Mouse (Mus musculus) gastrocnemius, adult 2 months (tissue): ENCODE measurements around the gene Plekha7. TPM values are rescaled to one million over a fixed set of nuclear protein-coding genes. Genes with fewer than 3 reads are reported as not detected.
A peak's percentile ranks its signal among the peaks of the same experiment; 100 is the strongest.

ENCODE experiments used
- DNase-seq: peaks from one replicate; pipeline ENCODE4 v3.0.0; 2022
- H3K27ac ChIP-seq: fragments of 200-600 bp; 2 replicates; pipeline ENCODE4 v1.8.1; 2022; ENCODE audit warnings: mild to moderate bottlenecking
- H3K4me3 ChIP-seq: fragments of 200-600 bp; 2 replicates; pipeline ENCODE4 v1.8.1; 2022; ENCODE audit warnings: mild to moderate bottlenecking, moderate library complexity
- CTCF ChIP-seq: fragments of 200-600 bp; IDR thresholded peaks from 2 replicates; pipeline ENCODE4 v1.8.1; 2022; ENCODE audit warnings: antibody characterized with exemption, mild to moderate bottlenecking, moderate library complexity
- intact Hi-C: fragments of 180-260 bp; cut with DNase I; formaldehyde crosslinking; loops from one replicate; pipeline ENCODE4 v1.15.1; 2025
- total RNA-seq, 2 experiments: library from RNA; stranded (reverse); gene quantifications; 2 replicates each; pipeline ENCODE4 v1.2.3; 2021

Plekha7 gene
- total RNA-seq, 2 experiments from 2014 or later: 1.0 to 1.4 TPM

DNA sequence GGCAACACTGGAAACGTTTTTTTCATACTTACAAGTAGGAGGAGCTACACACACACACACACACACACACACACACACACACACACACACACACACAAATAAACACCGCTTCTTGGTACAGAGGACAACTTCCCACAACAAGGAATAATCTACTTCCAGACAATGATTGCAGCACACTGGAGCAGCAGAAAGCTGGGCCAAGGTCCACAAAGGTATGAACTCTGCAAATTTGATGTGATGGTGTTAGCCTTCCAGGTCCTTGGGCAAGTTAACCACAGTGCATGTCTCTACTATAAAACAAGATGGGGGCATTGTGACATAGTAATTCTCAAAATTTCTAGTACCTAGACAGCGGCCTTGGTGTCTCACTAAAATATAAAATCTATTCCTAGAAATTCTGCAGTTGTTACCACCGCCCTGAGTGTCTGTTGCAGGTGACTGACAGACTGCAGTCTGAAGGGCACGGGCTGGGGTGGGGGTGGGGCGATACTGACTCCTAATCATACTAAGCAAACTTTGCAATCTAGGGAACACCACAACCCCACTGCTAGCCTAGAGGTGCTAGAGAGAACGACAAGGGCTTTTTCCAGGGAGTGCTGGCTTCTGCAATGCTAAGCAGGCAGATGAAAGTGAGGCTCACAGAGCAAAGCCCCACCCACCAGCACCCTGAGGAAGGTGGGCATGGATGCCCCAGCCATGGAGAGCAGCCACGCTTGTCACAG, 85.7 kb downstream of the Plekha7 start:
- intact Hi-C loops: no loop called here
- H3K4me3 ChIP-seq: no peak overlapping the region
- TF ChIP-seq CTCF: no peak
- no peak for DNase-seq
- no peak overlapping the region for H3K27ac ChIP-seq

DNA sequence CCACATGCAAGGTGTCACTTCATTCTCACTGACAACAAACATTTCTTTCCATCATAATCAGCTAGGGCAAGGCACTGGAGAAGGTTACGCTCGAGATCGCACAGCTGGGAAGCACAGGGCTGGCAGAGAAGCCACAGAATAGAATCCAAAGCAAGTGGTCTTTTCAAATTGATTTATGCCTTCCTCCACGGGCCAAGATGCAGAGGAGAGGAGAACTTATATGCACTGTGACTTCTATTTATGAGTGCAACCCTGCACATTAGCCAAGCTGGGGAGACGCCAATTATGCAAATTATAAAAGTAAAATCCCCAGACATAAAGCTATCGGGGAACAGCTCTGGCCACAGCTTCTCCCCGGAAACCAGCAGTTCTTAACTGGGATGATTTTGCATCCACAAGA, 86.3 kb downstream of the Plekha7 start:
- no peak for DNase-seq
- Histone ChIP-seq H3K4me3 (no peak overlapping the region), H3K27ac (no peak overlapping the region)
- intact Hi-C loops: no loop called here
- TF ChIP-seq CTCF: no peak

GRCm38 (mm10) chr7:116220103-116220707, 88.0 kb downstream of the Plekha7 start:
- TF ChIP-seq CTCF: no peak
- no peak overlapping the region for H3K4me3 ChIP-seq
- intact Hi-C loops: no loop called here
- no peak for DNase-seq
- no peak overlapping the region for H3K27ac ChIP-seq

GRCm38 (mm10) chr7:116217747-116218146, 90.4 kb downstream of the Plekha7 start:
- intact Hi-C loops: no loop called here
- DNase-seq: no peak
- Histone ChIP-seq H3K4me3 (no peak overlapping the region), H3K27ac (no peak overlapping the region)
- TF ChIP-seq CTCF: no peak

GRCm38 (mm10) chr7:116211904-116212303, 96.3 kb downstream of the Plekha7 start:
- no peak for DNase-seq
- no peak for TF ChIP-seq CTCF
- Histone ChIP-seq H3K4me3 (no peak overlapping the region), H3K27ac (no peak overlapping the region)
- intact Hi-C loops: no loop called here

DNA sequence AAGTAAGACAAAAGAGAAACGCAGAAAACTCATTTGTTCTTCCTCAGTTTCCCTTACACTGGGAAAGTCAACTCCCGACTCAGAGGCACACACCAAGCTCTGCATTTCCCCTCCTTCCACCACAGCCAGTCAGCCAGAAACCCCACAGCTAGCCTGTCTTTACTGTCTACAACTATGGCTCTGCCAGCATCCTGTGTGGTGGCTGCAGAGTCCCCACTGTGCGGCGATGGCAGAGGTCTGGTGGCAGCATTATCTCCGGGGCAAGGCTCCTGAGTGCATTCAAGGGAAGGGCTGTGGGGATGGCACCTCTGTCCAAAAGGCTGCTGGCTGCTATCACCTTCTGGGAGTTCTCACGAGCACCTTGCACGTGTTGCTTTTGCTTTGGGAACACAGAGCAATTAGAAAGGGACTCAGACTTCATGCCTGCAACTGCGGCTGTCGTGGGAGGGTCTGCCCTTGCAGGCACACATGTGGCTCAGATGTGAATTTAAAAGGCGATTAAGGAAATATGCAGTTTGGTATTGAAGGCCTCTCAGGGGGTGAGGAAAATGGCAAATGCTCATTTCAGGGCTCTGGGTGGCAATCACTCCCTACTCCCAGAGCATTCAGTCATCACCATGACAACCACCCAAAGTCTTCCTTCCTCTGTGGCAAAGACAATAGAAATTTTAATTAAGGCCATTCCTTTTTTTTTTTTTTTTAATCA, 98.1 kb downstream of the Plekha7 start:
- H3K27ac ChIP-seq: no peak overlapping the region; the same call in 1 of the 2 replicates
- intact Hi-C loops: no loop called here

DNA sequence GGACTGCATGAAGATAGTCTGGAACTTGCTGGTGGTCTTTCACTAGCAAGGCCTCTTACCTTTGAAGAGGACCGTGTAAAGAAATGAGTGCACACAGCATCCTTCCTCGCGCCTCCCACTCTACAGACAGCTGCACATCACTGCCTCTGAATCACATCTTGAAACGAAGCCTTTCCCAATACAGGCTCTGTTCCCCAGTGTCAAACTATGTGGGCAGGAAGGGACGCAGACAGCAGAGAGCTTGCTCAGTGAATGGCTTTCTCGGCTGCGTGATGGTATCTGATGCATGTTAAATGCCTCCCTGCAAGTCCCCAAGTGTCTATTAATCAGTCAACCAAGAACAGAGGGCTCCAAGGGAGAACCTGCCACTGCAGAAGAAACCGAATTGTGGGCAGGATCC, 99.3 kb downstream of the Plekha7 start:
- H3K4me3 ChIP-seq: no peak overlapping the region
- intact Hi-C loops: no loop called here
- no peak overlapping the region for H3K27ac ChIP-seq
- no peak for DNase-seq
- no peak for TF ChIP-seq CTCF

More for the DNA sequence above, 98.1 kb downstream of the Plekha7 start:
- no peak for TF ChIP-seq CTCF
- no peak overlapping the region for H3K4me3 ChIP-seq
- no peak for DNase-seq

DNA sequence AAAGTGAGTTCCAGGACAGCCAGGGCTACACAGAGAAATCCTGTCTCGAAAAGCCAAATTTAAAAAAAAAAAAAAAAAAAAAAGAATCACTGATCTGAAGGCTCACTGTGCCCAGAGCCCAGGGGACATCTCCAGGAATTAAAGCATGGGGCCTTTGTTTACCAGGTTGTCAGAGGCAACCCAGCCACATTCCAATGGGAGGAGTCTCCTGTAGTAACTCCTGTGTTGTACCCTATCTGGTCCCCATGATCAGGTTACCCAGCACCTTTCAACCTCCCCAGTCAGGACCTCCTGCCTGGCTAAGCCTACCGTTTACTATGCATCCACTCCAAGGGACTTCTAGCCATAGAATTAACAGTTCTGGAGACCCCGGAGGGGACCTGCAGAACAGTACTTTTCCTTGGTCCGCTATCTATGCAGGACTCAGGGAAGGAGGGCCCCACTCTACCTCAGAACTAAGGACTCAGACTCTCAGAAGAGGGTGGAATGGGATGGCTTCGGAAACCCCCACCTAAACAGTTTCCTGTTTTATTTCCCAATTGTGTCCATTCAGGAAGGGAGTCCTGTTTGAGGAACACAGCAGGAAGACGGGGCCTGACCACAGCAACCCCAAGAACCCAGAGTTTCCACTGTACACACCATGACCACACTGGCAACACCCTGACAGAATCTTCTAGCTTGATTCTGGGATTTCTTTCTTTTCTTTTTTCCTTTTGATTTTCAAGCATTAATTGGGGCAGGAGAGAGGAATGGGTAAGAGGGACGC, 101.2 kb downstream of the Plekha7 start:
- Histone ChIP-seq H3K27ac (peak overlapping the region; percentile 16; the same call in 1 of the 2 replicates), H3K4me3 (no peak overlapping the region)
- intact Hi-C loops: no loop called here
- DNase-seq: no peak
- TF ChIP-seq CTCF: no peak

DNA sequence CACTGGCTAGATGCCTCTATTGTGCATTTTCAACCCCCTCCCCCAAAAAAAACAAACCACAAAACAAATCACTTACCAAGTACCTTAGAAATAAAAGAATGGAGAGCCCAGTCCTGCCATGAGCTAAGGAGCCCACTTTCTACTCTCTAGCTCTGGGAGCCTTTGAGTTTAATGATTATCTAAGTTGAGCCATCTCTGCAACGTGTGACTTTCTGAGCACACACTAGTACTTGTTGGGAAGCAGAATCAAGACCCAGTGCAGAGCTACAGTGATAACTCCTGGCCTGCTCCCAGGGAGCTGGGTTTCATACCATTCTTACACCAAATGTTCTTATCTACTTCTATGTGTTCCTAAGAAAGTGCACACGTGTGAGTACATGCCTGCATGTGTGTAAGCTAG, 102.7 kb downstream of the Plekha7 start:
- no peak overlapping the region for H3K27ac ChIP-seq
- no peak overlapping the region for H3K4me3 ChIP-seq
- no peak for DNase-seq
- intact Hi-C loops: no loop called here
- TF ChIP-seq CTCF: no peak

DNA sequence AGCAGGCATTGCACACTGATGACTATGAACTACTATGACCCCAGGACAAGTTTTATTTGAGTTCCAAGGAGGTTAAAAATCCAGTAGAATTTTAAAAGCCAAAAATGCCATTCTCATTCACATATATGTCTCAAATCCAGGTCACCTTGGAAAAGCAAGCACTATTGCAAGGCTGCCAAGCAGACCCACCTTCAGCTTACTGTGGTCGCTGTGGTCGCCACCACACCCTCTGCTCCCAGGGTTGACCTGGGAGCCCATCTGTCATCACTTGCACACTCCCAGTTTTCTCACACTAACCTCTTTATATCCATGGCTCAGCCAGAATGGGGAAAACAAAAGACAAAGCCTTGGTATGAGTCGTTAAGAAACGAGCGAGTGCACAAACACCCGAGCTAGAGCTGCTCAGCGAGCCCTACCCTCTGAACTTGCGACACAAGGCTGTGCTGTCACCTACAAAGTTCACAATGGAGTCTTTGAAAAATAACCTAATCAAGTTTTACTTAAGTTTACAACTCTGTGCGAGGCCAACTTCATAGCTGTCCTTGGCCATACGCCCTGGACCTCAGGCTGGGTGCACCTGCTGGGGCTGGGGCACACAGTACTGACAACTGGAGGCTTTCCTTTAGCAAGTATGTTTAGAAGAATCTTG, 106.0 kb downstream of the Plekha7 start:
- no peak for DNase-seq
- intact Hi-C loops: no loop called here
- Histone ChIP-seq H3K27ac (no peak overlapping the region), H3K4me3 (no peak overlapping the region)
- TF ChIP-seq CTCF: no peak

DNA sequence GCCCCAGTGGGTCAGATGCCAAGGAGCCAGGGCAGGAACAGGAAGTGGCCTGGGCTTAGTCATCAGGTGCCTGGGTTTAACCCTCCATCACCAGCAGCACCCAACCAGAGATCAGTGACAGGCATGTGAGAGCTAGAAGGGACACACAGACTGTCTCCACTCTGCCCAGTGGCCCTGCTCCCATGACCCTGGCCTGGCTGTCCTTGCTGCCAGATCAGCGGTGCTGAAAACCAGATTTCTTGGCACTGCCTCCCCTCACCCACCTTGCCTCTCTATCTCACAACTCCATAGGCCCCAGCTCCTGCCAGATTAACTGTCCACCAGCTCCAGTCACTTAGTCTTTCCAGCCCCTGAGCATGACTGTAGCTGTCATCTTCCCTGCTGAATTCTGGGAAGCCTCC, 107.2 kb downstream of the Plekha7 start:
- intact Hi-C loops: no loop called here
- no peak overlapping the region for H3K4me3 ChIP-seq
- H3K27ac ChIP-seq: no peak overlapping the region
- no peak for TF ChIP-seq CTCF
- no peak for DNase-seq

DNA sequence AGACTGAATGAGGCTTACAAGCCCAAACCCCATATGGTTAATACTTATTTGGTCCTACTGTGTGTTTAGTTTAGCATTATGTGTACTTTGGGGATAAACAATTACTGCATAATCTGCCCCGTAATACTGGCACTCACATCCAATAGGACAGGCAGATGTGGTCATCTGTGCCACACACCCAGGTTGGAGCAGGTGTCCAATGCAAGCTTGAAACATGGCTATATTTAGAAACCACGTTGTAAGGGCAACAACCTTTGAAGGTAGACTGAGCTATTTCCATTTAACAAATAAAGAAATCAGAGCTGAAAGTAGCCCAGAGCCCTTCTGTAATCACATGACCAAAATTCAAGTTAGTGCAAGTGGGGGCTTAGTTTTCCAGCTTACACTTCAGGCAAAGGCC, 107.6 kb downstream of the Plekha7 start:
- intact Hi-C loops: no loop called here
- no peak overlapping the region for H3K27ac ChIP-seq
- no peak overlapping the region for H3K4me3 ChIP-seq

More for the DNA sequence above, 107.6 kb downstream of the Plekha7 start:
- DNase-seq: no peak
- TF ChIP-seq CTCF: no peak
